Mouse (Mus musculus) brown adipose tissue, adult 24 weeks (tissue): ENCODE measurements around the gene 1700001C02Rik. TPM values are rescaled to one million over a fixed set of nuclear protein-coding genes. Genes with fewer than 3 reads are reported as not detected.

Source experiments
- H3K27ac ChIP-seq: fragments of 200-500 bp; replicated peaks from 2 replicates; pipeline ENCODE4 v1.5.1; 2012; ENCODE audit warnings: low read depth, mild to moderate bottlenecking, low read length
- H3K4me1 ChIP-seq: fragments of 200-500 bp; 2 replicates; pipeline ENCODE4 v1.6.1; 2012; ENCODE audit warnings: low read length, mixed read lengths; ENCODE audit not compliant: control insufficient read depth, insufficient read depth, insufficient read length
- H3K4me3 ChIP-seq: fragments of 200-500 bp; 2 replicates; pipeline ENCODE4 v1.5.1; 2012; ENCODE audit warnings: low read depth, mild to moderate bottlenecking, low read length, moderate library complexity; ENCODE audit not compliant: insufficient read depth
- polyA plus RNA-seq: library from polyadenylated mRNA; stranded (reverse); fragments of >200 nt; gene quantifications from 2 replicates; pipeline ENCODE4 v1.2.4, GENCODE M21; 2012; ENCODE audit not compliant: missing spikeins, insufficient read depth, insufficient read length

1700001C02Rik gene
- polyA plus RNA-seq, 1 experiment = not detected

DNA sequence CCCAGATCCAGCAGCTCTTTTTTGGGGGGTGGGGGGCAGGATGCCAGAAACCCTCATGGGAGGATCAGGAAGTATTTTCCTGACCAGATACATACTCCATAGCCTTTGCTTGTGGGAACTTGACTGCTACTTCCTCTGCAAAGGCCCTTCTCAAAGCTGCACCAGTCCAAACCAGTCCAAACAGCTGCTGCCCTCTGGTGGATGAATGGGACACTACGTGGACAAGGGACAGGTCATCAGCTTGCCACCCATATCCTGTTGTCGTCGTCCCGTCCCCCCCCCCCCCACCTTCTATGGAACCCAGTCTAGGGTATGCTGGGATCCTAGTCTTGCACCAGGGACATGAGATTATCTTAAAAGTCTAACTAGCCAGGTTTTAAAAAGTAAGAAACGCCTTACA lies 16.5 kb downstream of the 1700001C02Rik start:
- Histone ChIP-seq H3K27ac (no peak overlapping the region), H3K4me3 (no peak overlapping the region), H3K4me1 (peaks cover 9% of the 10 kb centered on the region)

GRCm38 (mm10) chr5:30483533-30483932 lies 17.7 kb downstream of the 1700001C02Rik start:
- Histone ChIP-seq H3K27ac (peak overlapping the region; percentile 81), H3K4me1 (peaks cover 9% of the 10 kb centered on the region), H3K4me3 (no peak overlapping the region)

DNA sequence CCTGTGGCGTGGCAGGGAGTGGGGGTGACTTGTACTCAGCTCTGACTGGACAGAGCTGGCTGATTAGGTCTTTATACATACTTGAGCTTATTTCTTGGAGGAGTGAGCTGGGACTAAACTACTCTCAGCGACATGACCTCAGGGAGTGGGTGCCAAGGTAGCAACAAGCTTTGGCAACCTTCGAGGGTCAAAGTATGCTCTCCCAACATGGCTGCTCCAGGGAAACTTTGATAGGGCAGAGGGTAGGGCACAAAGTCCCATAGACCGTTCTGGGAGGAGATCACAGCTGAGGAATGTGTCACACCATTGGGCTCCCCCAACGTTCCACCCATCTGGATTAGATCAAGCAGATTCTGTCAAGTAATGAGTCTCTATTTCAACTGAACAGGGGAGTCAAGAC lies 18.7 kb downstream of the 1700001C02Rik start:
- H3K27ac ChIP-seq = peak overlapping the region; percentile 81

DNA sequence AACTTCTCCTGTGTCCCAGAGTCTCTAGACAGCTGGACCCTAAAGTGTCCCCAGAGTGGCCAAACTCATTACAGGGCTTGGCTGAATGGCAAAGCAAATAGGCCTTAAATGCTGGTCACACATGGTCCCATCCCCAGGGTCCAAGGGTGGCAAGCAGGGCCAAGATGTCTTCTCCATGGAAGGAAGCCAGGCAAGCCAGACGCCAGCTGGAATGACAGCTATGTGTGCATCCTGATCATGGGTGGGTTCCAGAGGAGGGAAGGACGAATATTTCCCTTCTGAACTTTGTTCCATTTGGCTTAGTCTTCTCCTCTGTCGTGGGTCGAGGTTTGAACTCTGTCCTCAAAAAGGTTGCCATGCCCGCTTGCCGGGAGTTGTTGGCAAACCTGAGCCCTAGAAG lies 19.3 kb downstream of the 1700001C02Rik start:
- peak overlapping the region; percentile 81 for H3K27ac ChIP-seq

More for the DNA sequence above, 18.7 kb downstream of the 1700001C02Rik start:
- Histone ChIP-seq H3K4me1 (peaks cover 9% of the 10 kb centered on the region), H3K4me3 (no peak overlapping the region)

GRCm38 (mm10) chr5:30490215-30490614 lies 24.4 kb downstream of the 1700001C02Rik start:
- H3K27ac ChIP-seq = no peak overlapping the region
- H3K4me3 ChIP-seq = no peak overlapping the region
- no peaks in the 10 kb centered on the region for H3K4me1 ChIP-seq

More for the DNA sequence above, 19.3 kb downstream of the 1700001C02Rik start:
- H3K4me1 ChIP-seq = peaks cover 9% of the 10 kb centered on the region
- no peak overlapping the region for H3K4me3 ChIP-seq

GRCm38 (mm10) chr5:30490845-30491244 lies 25.0 kb downstream of the 1700001C02Rik start:
- H3K27ac ChIP-seq = no peak overlapping the region
- H3K4me1 ChIP-seq = no peaks in the 10 kb centered on the region
- H3K4me3 ChIP-seq = no peak overlapping the region

DNA sequence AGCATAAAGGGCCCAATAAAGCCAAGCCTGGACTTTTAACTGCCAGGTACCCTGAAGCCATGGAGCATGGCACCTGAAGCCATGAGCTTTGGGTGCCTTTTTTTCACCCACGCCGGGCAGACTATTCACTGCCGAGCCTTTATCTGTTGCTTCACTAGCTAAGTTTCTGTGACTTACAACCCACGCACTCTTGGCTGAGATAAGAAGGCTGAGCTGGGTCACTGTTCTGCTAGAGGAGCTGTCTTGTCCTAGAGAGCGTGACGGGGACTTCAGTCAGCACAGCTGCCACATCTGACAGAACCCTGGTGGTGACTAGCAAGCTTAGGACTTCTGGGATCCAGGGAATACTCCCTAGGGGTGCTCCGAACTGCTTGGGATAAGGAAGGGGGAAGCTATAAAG lies 27.9 kb downstream of the 1700001C02Rik start:
- no peaks in the 10 kb centered on the region for H3K4me1 ChIP-seq
- H3K27ac ChIP-seq = no peak overlapping the region
- H3K4me3 ChIP-seq = no peak overlapping the region

- Histone ChIP-seq H3K4me1 (no peaks in the 10 kb centered on the region), H3K4me3 (no peak overlapping the region), H3K27ac (no peak overlapping the region)
Observed at GRCm38 (mm10) chr5:30494606-30495005, 28.8 kb downstream of the 1700001C02Rik start.

- H3K4me3 ChIP-seq = no peak overlapping the region
- no peak overlapping the region for H3K27ac ChIP-seq
- H3K4me1 ChIP-seq = no peaks in the 10 kb centered on the region
Observed at GRCm38 (mm10) chr5:30495288-30495687, 29.4 kb downstream of the 1700001C02Rik start.

GRCm38 (mm10) chr5:30496821-30497220 lies 31.0 kb downstream of the 1700001C02Rik start:
- H3K27ac ChIP-seq = no peak overlapping the region
- H3K4me3 ChIP-seq = no peak overlapping the region
- no peaks in the 10 kb centered on the region for H3K4me1 ChIP-seq

- no peak overlapping the region for H3K27ac ChIP-seq
- H3K4me1 ChIP-seq = no peaks in the 10 kb centered on the region
- H3K4me3 ChIP-seq = no peak overlapping the region
Observed at GRCm38 (mm10) chr5:30497299-30497698, 31.5 kb downstream of the 1700001C02Rik start.

- Histone ChIP-seq H3K4me3 (no peak overlapping the region), H3K4me1 (no peaks in the 10 kb centered on the region), H3K27ac (no peak overlapping the region)
Observed at GRCm38 (mm10) chr5:30513111-30513510, 47.3 kb downstream of the 1700001C02Rik start.

DNA sequence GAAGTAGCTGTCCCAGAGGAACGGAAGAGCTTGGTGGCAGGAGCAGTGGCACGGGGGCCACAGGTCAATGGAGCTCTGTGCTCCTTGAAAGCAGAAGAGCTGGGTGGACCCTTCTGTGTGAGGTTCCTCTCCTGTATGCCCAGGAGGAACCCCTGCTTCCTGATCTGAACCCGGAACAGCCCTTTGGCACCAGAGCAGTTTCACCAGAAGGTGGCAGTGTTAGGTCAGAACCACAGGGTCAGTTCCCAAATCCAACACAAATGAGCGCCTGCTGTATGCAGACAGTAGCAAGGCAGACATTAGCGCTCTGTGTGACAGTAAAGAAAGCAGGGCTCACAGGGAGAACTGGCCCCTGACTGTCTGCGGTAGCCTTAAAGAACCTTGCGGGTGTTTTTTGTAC lies 50.5 kb downstream of the 1700001C02Rik start:
- no peak overlapping the region for H3K27ac ChIP-seq
- no peaks in the 10 kb centered on the region for H3K4me1 ChIP-seq
- H3K4me3 ChIP-seq = no peak overlapping the region

DNA sequence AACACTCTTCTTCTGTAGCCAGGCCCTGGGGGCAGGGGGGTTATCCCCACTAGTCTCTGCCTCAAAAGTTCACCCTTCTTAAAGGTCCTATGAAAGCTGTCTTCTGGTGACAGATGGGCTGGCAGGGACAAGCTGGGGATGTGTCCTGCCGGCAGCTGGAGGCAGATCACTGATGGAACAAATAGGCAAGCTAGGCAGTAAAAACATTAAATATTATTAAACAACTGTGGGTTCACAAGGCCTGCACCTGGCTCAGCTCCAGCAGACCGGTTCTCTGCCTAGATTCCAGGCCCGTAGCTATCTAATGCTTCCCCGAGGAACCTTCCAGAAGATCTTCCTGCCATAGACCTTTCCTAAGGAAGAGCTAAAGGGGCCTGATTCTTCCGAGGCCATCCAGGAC lies 52.3 kb downstream of the 1700001C02Rik start:
- Histone ChIP-seq H3K4me1 (peaks cover 4% of the 10 kb centered on the region), H3K27ac (no peak overlapping the region), H3K4me3 (no peak overlapping the region)

GRCm38 (mm10) chr5:30518547-30518946 lies 52.7 kb downstream of the 1700001C02Rik start:
- H3K4me1 ChIP-seq = peaks cover 6% of the 10 kb centered on the region
- H3K4me3 ChIP-seq = no peak overlapping the region
- no peak overlapping the region for H3K27ac ChIP-seq

GRCm38 (mm10) chr5:30519494-30519893 lies 53.6 kb downstream of the 1700001C02Rik start:
- Histone ChIP-seq H3K4me1 (peaks cover 8% of the 10 kb centered on the region), H3K4me3 (no peak overlapping the region), H3K27ac (no peak overlapping the region)
